Mouse (Mus musculus) adrenal gland, postnatal 25 days (tissue): Measurements from ENCODE around the gene Tmem239. TPM values are rescaled to one million over a fixed set of nuclear protein-coding genes. Genes with fewer than 3 reads are reported as not detected.
A peak's percentile ranks its signal among the peaks of the same experiment; 100 is the strongest.

ENCODE experiments used
- DNase-seq: peaks from one replicate; pipeline ENCODE4 v3.0.0; 2021; ENCODE audit warnings: mixed read lengths
- total RNA-seq: library from RNA; stranded (reverse); gene quantifications from 2 replicates; pipeline ENCODE4 v1.2.3, GENCODE M21; 2021

Tmem239 gene
- total RNA-seq, 1 experiment from 2014 or later, result not detected

DNA sequence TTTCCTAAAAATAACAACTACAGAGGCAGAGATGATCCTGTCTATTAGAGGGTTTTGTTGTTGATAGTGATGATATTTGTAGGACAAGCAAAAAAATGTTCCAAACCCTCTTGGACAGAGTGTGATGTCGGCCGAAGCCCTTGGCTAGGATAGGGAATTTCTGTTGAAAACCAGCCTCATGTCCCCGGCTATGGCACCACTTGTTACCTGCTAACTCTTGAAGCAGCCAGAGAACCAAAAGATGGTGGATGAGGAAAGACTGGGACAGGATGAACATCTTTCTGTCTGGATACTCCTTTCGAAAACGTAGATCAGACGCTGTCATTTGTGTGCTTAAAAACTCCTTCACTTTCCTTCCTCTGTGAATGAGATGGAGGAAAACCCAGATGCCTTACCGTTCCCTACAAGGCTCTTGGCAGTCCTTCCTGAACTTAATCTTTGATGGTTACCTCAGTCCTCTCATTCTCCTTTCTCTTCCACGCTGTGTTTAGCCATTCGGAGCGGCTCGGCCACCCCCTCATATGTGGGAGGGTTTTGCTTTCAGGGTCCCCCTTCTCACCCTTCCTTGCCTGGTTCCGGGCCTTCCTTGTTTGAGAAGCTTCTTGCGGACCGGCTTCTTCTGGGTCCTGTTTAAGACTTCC lies 44.9 kb downstream of the Tmem239 start:
- no peak for DNase-seq

DNA sequence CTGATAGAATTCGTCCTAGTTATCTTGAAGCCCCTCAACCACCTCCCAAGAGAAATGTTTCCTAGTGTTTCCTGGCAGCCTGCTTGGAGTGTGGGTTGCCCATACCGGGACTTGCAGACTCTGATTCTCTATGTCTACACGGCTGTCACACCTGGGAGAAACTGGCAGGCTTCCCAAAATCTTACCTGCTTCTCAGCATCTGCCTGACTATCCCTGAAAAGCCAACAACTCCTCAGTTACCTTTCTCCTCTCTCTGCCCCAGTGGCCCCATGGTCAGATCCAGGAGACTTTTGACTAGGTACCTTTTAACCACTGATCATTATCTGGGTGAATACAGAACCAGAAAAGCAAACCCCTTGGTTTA lies 45.4 kb downstream of the Tmem239 start:
- no peak for DNase-seq

DNA sequence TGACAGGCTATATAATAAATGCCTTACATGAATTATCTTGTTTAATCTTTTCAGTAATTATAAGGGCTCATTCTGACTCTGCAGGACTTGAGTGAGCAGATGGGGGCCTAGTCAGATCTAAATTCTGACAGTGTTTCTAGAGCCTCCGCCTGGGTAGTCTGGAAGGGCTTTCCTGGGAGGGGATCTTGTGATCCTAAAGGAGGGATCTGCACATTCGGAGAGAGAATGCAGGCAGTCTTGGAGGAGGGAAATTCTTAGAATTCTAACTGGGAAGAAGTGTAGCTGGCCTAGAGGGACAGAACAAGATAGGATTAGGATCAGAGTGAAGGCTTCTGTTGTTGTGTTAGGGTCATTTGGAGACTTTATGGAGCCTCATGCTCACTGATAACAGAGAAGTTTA lies 46.0 kb downstream of the Tmem239 start:
- no peak for DNase-seq

DNA sequence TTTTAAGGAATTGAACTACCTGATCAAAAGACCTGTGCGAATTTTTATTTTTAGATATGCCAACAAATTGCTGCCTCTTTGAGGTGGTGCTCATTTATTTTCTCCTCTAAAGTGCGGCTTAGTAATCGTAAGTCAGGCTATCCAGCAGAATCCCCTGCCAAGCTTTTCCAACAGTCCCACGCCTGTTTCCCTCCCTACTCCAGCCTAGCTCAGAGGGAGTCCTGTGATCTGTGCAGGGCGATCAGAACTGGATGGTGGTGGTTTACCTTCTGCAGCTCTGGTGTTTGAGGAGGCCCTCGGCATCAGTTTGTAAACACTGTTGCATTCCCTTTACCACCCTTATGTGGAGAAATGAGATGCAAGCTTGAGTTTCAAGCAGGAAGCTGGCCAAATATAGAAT lies 47.1 kb downstream of the Tmem239 start:
- no peak for DNase-seq

DNA sequence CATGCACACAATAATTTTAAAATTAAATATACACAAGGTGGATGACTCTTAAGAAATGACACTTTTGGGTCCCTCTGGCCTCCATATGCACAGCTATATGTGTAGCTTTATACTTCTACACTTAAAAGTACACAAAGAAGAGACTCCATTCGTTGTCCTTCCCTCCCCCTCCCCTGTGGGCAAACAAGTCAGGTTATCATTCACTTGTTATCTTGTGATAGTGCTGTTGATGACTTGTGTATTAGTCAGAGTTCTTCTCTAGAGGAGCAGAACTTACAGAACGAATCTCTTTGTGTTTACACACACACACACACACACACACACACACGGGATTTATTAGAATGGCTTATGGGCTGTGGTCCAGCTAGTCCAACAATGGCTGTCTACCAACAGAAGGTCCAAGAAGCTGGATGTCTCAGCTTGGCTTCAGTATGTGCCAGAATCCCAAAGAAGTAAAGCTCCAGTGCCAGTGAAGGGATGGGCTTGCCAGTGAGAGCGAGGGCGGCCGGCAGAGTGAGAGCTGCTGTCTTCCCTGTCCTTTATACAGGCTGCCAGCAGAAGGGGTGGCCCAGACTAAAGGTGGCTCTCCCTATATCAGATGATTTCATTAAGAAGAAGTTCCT lies 48.6 kb downstream of the Tmem239 start:
- peak; percentile 23 for DNase-seq

Other genes with a start within 250 kb of the Tmem239 start
- 175 and 178 TPM in 2 replicates for gene Snrpb, start 227.1 kb upstream of the Tmem239 start, total RNA-seq
- gene Tmc2, start 211.3 kb upstream of the Tmem239 start, total RNA-seq, result not detected in 2 replicates
- 104 and 124 TPM in 2 replicates for gene Nop56, start 132.0 kb upstream of the Tmem239 start, total RNA-seq
- gene Idh3b, start 121.9 kb upstream of the Tmem239 start, total RNA-seq, result 319 and 388 TPM in 2 replicates
- 5.0 and 5.3 TPM in 2 replicates for gene Ebf4, start 111.3 kb upstream of the Tmem239 start, total RNA-seq
- 3.5 and 4.2 TPM in 2 replicates for gene Cpxm1, start 8.9 kb upstream of the Tmem239 start, total RNA-seq
- gene Gm28372, start 1.2 kb upstream of the Tmem239 start, total RNA-seq, result not detected in 2 replicates
- not detected in 2 replicates for gene 1700020A23Rik, start 1.2 kb upstream of the Tmem239 start, total RNA-seq
- gene Vps16, start 17.9 kb downstream of the Tmem239 start, total RNA-seq, result 80.9 and 81.9 TPM in 2 replicates
- 18.9 and 19.9 TPM in 2 replicates for gene Pced1a, start 18.2 kb downstream of the Tmem239 start, total RNA-seq
- 115 and 144 TPM in 2 replicates for gene Ptpra, start 43.8 kb downstream of the Tmem239 start, total RNA-seq
- 61.9 and 64.5 TPM in 2 replicates for gene Mrps26, start 157.3 kb downstream of the Tmem239 start, total RNA-seq
- gene Oxt, start 169.7 kb downstream of the Tmem239 start, total RNA-seq, result not detected in 2 replicates
- gene Avp, start 176.1 kb downstream of the Tmem239 start, total RNA-seq, result not detected in 2 replicates
- gene Fastkd5, start 223.5 kb downstream of the Tmem239 start, total RNA-seq, result 8.9 and 14.0 TPM in 2 replicates
- 7.5 and 7.9 TPM in 2 replicates for gene Ubox5, start 223.6 kb downstream of the Tmem239 start, total RNA-seq
- 16.8 and 19.5 TPM in 2 replicates for gene Lzts3, start 236.3 kb downstream of the Tmem239 start, total RNA-seq